Mouse (Mus musculus) heart, embryonic 10.5 days (tissue): ENCODE measurements at regions not wholly inside any gene's neighbourhood (a gene's known extent, or its start where the extent isn't known, plus 50 kb on each side); places are given as distances from the start of the nearest gene placed in this dataset.

Source experiments
- DNase-seq: peaks from one replicate; pipeline ENCODE4 v3.0.0-alpha.2; 2017; ENCODE audit warnings: low spot score
- H3K27ac ChIP-seq: fragments of 300-500 bp; sonication (generic); 2 replicates; pipeline ENCODE4 v1.5.1; 2016; ENCODE audit warnings: mild to moderate bottlenecking
- H3K27me3 ChIP-seq: fragments of 300-500 bp; sonication (generic); 2 replicates; pipeline ENCODE4 v1.6.1; 2016; ENCODE audit warnings: mild to moderate bottlenecking; ENCODE audit not compliant: poor library complexity, insufficient read depth, severe bottlenecking
- H3K36me3 ChIP-seq: fragments of 300-500 bp; sonication (generic); 2 replicates; pipeline ENCODE4 v1.6.1; 2016; ENCODE audit warnings: mild to moderate bottlenecking, moderate library complexity
- H3K4me1 ChIP-seq: fragments of 300-500 bp; sonication (generic); 2 replicates; pipeline ENCODE4 v1.6.1; 2016; ENCODE audit warnings: mild to moderate bottlenecking
- H3K4me3 ChIP-seq: fragments of 300-500 bp; sonication (generic); 2 replicates; pipeline ENCODE4 v1.5.1; 2016; ENCODE audit warnings: mild to moderate bottlenecking, moderate library complexity
- H3K9me3 ChIP-seq: fragments of 300-500 bp; sonication (generic); 2 replicates; pipeline ENCODE4 v1.6.1; 2016; ENCODE audit warnings: mild to moderate bottlenecking, moderate library complexity
- WGBS: fragments of 180-500 bp; shearing (Covaris S2); methylation state at CpG from one replicate; pipeline ENCODE4 v1.1.7; 2016; 5-methylcytosine and 5-hydroxymethylcytosine counted together

DNA sequence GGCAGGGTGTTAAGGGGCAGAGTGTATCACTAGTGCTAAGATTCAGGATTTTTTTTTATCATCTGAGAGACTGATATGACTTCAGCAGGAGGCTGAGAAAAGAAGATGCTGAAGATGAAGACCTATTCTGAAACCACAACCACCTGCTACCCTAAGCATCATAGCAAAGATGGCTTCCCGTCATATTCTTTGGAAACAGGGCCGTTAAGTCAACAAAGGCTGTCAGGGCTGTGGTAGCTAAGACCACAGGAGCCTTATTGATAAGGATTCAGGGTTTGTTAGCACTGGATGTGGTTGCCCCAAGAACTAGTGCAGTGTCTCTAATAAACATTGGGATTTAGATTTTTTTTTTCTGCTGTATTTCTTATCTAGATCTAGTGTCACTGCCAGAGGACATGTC, 56.7 kb upstream of the Rasgrp1 start:
- Histone ChIP-seq H3K9me3 (no peaks in the 10 kb centered on the region), H3K27ac (no peak overlapping the region), H3K36me3 (no peaks in the 10 kb centered on the region), H3K27me3 (no peaks in the 10 kb centered on the region), H3K4me3 (no peak overlapping the region), H3K4me1 (no peaks in the 10 kb centered on the region)
- DNase-seq, result no peak
- WGBS, result 69% methylated on average over 2 of the region's 2 CpGs

DNA sequence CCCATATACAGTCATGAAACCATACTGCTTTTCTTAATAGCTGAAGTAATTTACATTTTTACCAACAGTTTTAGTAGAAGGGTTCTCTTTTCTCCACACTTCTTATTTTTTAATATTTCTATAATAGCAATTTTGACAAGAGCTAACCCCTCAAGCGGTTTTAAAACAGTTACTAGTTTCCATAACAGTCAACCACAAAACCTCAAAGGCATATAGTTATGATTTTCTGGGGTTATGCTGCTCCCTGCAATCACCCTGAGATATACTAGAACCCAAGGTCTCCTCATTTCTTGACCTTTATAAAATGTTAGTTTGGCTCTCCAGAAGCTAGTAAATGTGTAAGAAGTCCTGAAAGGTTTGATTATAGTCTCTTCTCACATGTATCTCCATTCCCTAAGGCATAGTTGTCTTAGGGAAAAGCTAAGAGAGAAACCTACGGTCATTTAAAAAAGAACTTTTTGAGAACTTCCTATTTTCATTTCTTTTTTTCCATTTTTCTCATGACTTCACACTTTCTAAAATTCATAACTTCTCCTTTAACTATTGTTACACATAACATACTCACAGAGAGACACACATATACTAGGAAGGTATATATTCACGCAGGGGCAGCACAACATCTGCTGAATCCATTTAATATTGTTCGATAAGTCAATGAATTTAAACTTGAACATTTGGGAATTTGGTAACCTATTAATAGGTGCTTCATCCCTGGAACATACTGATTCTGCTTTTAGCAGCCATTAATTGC, 60.8 kb upstream of the Rasgrp1 start:
- H3K27ac ChIP-seq, result no peak overlapping the region
- no peaks in the 10 kb centered on the region for H3K27me3 ChIP-seq
- DNase-seq, result no peak
- H3K4me1 ChIP-seq, result no peaks in the 10 kb centered on the region
- H3K9me3 ChIP-seq, result no peaks in the 10 kb centered on the region
- 86% methylated on average over 4 of the region's 4 CpGs for WGBS
- H3K4me3 ChIP-seq, result no peak overlapping the region
- H3K36me3 ChIP-seq, result no peaks in the 10 kb centered on the region

DNA sequence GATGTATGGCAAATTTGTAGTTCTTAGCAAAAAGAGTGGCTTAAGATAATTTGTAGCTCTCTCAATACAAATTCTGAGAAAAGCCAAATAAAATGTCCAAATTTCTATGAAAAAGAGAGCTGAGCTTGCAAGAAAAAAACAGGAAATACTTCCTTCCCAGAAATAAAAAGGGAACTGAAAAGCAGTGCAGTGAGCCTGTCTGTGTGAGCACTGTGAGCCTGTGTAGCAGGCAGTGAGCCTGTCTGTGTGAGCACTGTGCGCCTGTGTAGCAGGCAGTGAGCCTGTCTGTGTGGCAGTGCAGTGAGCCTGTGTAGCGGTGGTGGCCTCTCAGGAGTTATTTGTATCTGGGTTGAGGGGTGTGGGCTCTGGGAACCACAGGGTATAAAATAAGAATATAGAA, 62.7 kb upstream of the Rasgrp1 start:
- H3K27ac ChIP-seq, result no peak overlapping the region
- no peak overlapping the region for H3K4me3 ChIP-seq
- no peaks in the 10 kb centered on the region for H3K9me3 ChIP-seq
- no peak for DNase-seq
- WGBS, result 66% methylated on average over 2 of the region's 2 CpGs
- no peaks in the 10 kb centered on the region for H3K4me1 ChIP-seq
- no peaks in the 10 kb centered on the region for H3K36me3 ChIP-seq
- no peaks in the 10 kb centered on the region for H3K27me3 ChIP-seq

DNA sequence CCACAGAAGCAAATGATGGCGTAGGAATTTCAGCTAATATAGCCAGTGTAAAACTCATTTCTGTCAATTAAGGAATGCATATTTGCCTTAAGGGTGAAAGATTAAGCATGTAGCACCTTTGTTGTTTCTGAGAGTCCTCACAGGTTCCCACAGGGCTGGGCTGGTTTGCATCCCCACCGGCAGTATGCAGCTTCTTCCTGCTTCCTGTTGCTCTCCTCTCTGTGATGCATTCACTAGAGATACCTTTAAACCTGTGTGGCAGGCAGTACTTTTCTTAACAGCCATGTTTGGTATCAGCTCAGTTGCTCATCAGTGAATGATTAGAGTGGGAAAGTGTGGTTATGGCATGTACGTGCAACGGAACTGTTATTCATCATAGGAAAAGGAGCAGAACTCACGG, 65.4 kb upstream of the Rasgrp1 start:
- no peaks in the 10 kb centered on the region for H3K36me3 ChIP-seq
- H3K4me1 ChIP-seq, result no peaks in the 10 kb centered on the region
- H3K4me3 ChIP-seq, result no peak overlapping the region
- no peaks in the 10 kb centered on the region for H3K9me3 ChIP-seq
- 73% methylated on average over 5 of the region's 5 CpGs for WGBS
- no peak for DNase-seq
- no peak overlapping the region for H3K27ac ChIP-seq
- no peaks in the 10 kb centered on the region for H3K27me3 ChIP-seq

GRCm38 (mm10) chr2:117412045-117412606, 69.3 kb upstream of the Rasgrp1 start:
- Histone ChIP-seq H3K27ac (no peak overlapping the region), H3K4me1 (no peaks in the 10 kb centered on the region), H3K27me3 (no peaks in the 10 kb centered on the region), H3K36me3 (no peaks in the 10 kb centered on the region), H3K9me3 (no peaks in the 10 kb centered on the region), H3K4me3 (no peak overlapping the region)
- no peak for DNase-seq
- WGBS, result 43% methylated on average over 4 of the region's 4 CpGs

DNA sequence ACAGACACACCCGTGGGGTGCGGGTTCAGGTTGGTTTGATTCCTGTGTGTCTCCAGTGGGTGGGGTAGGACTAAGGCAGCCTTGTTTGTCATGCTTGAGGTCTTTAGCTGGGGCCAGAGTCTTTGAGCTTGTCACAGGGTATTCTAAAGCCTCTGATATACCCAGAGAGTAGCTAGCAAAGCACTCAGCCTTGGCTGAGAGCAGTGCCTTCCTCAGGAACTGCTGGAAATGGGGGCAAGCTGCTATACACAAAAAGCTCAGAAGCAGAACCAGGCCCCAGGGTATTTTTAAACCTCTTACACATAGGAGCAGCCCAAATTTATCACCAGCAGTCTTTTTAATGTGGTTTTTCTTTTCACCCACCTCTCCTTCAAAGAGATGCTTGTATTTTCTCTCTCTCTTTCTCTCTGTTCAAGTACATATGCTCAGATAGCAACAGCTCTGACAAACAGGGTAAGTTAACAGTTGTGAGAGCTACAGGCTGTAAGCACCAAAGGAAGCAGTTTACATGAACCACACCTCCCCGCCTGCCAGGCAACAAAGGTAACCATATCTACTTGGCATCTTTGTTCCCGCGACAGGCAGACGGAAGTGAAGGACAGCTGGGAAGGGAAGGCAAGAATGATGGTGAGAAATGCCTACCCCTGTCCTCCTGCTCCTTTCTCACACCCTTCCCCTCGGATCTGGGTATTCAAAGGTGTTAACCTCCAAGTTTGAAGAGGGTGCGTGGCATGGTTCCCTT, 74.6 kb upstream of the Rasgrp1 start:
- 59% methylated on average over 8 of the region's 8 CpGs for WGBS

DNA sequence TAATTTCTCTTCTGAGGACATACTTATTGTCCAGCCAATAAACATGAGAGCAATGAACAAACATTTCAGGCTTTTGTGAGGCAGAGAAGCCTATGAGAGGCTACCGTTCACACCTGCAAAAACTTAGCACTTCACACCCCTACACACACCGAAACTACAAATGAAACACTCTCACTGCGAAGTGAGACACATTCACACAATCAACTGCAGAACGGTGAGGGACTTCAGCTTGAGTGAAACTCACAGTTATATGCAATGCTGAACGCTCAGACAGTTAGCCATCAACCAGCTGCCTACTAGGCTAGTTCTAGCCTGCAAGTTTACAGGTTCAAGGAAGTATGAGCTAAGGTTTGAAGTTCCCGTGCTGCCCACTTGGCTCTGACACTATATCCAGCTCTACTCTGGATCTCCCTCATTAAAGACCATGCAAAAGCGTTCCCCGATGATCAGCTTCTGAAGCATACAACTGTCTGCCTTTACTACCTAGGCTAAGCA, 75.4 kb upstream of the Rasgrp1 start:
- no peak overlapping the region for H3K4me3 ChIP-seq
- no peaks in the 10 kb centered on the region for H3K4me1 ChIP-seq
- no peaks in the 10 kb centered on the region for H3K27me3 ChIP-seq
- no peaks in the 10 kb centered on the region for H3K36me3 ChIP-seq
- WGBS, result 88% methylated on average over 8 of the region's 8 CpGs
- H3K27ac ChIP-seq, result no peak overlapping the region
- H3K9me3 ChIP-seq, result no peaks in the 10 kb centered on the region
- no peak for DNase-seq

More for the DNA sequence above, 74.6 kb upstream of the Rasgrp1 start:
- Histone ChIP-seq H3K4me3 (no peak overlapping the region), H3K9me3 (no peaks in the 10 kb centered on the region), H3K27ac (no peak overlapping the region), H3K4me1 (no peaks in the 10 kb centered on the region), H3K27me3 (no peaks in the 10 kb centered on the region), H3K36me3 (no peaks in the 10 kb centered on the region)
- DNase-seq, result no peak

DNA sequence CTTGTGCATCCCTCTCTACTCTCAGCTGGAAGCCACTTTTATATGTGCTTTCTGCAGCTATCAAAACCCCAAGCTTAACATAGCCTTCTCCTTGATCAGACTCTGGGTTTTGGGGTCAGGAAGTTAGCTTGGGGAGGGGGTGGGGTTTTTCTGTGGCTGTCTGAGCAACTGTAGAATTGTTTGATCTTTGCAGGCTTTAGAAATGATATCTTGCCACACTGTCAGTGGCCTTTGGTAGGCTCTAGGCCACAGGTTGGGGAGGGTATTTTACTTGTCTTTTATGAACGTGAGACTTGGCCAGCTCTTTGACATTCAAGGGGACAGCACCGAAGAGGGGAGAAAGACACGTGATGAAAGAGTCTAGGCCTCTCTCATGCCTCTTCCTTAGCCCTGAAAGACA, 75.9 kb upstream of the Rasgrp1 start:
- Histone ChIP-seq H3K4me1 (no peaks in the 10 kb centered on the region), H3K9me3 (no peaks in the 10 kb centered on the region), H3K36me3 (no peaks in the 10 kb centered on the region), H3K27ac (no peak overlapping the region), H3K4me3 (no peak overlapping the region), H3K27me3 (no peaks in the 10 kb centered on the region)
- no peak for DNase-seq
- 78% methylated on average over 3 of the region's 3 CpGs for WGBS

DNA sequence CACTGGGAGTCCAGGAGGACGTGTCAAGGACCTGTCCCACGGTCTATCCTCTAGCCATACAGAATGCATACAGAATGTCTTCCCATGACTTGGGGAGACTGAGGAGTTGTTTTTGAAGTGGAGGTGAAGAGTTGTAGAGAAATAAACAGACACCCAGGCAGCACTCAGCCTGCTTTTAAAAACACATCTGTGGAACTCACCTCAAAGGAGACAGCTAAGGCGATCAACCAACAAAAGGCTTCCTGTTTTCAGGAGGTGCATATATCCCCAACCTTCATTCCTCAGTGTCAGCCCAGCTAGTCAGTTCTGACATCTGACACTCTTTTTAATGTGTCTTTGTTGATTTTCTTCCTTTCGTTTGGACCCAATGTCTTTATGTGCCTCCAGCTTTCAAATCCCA, 78.6 kb upstream of the Rasgrp1 start:
- DNase-seq, result no peak
- no peaks in the 10 kb centered on the region for H3K4me1 ChIP-seq
- no peaks in the 10 kb centered on the region for H3K36me3 ChIP-seq
- H3K9me3 ChIP-seq, result no peaks in the 10 kb centered on the region
- 66% methylated on average over 4 of the region's 4 CpGs for WGBS
- no peak overlapping the region for H3K4me3 ChIP-seq
- no peak overlapping the region for H3K27ac ChIP-seq
- H3K27me3 ChIP-seq, result no peaks in the 10 kb centered on the region

DNA sequence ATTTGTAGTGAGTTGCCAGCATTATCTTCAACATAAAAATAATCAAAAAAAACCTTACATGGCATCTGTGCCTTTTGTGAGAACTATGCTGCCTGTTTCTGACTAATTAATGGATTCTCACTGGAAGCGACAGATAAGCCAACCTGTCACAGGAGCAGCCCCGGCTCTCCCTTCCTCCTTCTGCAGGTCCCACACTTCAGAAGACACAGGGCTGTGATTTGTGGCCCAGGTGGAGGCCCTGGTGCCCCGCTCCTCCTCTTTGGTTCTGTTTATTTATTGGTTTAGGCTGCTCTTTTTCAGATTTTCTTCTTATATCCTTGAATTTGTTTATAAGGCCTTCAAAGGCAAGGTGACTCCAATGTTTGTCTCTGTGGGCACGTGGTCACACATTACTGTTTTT, 80.0 kb upstream of the Rasgrp1 start:
- no peaks in the 10 kb centered on the region for H3K36me3 ChIP-seq
- no peaks in the 10 kb centered on the region for H3K9me3 ChIP-seq
- no peaks in the 10 kb centered on the region for H3K4me1 ChIP-seq
- H3K27me3 ChIP-seq, result no peaks in the 10 kb centered on the region
- no peak overlapping the region for H3K27ac ChIP-seq
- DNase-seq, result no peak
- no peak overlapping the region for H3K4me3 ChIP-seq
- WGBS, result 70% methylated on average over 4 of the region's 4 CpGs

- no peaks in the 10 kb centered on the region for H3K4me1 ChIP-seq
- no peak overlapping the region for H3K27ac ChIP-seq
- H3K4me3 ChIP-seq, result no peak overlapping the region
- 56% methylated on average over 9 of the region's 9 CpGs for WGBS
- H3K9me3 ChIP-seq, result no peaks in the 10 kb centered on the region
- DNase-seq, result no peak
- H3K27me3 ChIP-seq, result no peaks in the 10 kb centered on the region
- H3K36me3 ChIP-seq, result no peaks in the 10 kb centered on the region
Observed at GRCm38 (mm10) chr2:117429205-117429604, 86.4 kb upstream of the Rasgrp1 start.

- WGBS, result 50% methylated on average over 6 of the region's 6 CpGs
- Histone ChIP-seq H3K9me3 (no peaks in the 10 kb centered on the region), H3K36me3 (no peaks in the 10 kb centered on the region), H3K27me3 (no peaks in the 10 kb centered on the region), H3K4me1 (no peaks in the 10 kb centered on the region), H3K4me3 (no peak overlapping the region), H3K27ac (no peak overlapping the region)
- DNase-seq, result no peak
Observed at GRCm38 (mm10) chr2:117432010-117432409, 89.2 kb upstream of the Rasgrp1 start.

- no peaks in the 10 kb centered on the region for H3K4me1 ChIP-seq
- no peaks in the 10 kb centered on the region for H3K9me3 ChIP-seq
- no peak overlapping the region for H3K4me3 ChIP-seq
- H3K27ac ChIP-seq, result no peak overlapping the region
- DNase-seq, result no peak
- 83% methylated on average over 2 of the region's 2 CpGs for WGBS
- no peaks in the 10 kb centered on the region for H3K27me3 ChIP-seq
- H3K36me3 ChIP-seq, result no peaks in the 10 kb centered on the region
Observed at GRCm38 (mm10) chr2:117432923-117433322, 90.1 kb upstream of the Rasgrp1 start.
